Mouse (Mus musculus): ENCODE measurements around the gene D130043K22Rik.
"Not testable (repeated sequence)": the region's sequence is repeated elsewhere in the genome, so short reads cannot be mapped to it uniquely, and the experiment has no call there.

The D130043K22Rik gene

DNA sequence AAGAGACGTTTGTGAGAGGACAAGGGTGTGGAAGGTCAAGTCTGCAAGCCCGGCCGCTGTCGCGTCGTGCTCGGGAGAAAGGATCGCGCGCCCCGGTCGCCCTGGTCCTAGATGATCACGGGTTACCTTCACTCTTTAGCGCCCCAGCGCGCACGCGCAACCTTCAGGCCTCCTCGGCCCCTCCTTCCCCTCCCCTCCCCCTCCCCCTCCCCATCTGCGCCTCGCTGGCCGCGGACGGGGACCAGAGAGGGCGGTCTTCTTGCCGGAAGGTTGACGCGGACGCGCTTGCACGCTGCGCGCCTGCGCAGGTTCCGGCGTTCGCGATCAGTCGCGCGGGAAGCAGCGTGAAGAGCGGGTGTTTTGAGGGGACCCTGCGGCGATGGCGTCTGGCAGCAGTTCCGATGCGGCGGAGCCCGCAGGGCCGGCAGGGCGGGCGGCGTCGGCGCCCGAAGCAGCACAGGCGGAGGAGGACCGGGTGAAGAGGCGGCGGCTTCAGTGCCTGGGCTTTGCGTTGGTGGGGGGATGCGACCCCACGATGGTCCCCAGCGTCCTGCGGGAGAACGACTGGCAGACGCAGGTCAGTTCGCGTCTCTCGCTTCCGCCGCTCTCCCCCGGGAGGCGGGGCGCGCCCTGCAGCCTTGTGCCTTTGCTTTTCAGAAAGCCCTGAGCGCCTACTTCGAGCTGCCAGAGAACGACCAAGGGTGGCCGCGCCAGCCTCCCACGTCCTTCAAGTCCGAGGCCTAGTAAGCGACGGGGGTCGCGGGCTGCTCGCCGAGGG lies 13.4 kb upstream of the D130043K22Rik start, which contains the start of the genes Acot13 and Tdp2:
Acot13 (minus strand) TSS at position 188 of the 778 bp plus-strand sequence.
Tdp2 (plus strand) TSS at position 327 of the 778 bp plus-strand sequence.
- DNase-seq (ENCODE audit: extremely low spot score, low read depth, low spot score): peak; percentile 93

DNA sequence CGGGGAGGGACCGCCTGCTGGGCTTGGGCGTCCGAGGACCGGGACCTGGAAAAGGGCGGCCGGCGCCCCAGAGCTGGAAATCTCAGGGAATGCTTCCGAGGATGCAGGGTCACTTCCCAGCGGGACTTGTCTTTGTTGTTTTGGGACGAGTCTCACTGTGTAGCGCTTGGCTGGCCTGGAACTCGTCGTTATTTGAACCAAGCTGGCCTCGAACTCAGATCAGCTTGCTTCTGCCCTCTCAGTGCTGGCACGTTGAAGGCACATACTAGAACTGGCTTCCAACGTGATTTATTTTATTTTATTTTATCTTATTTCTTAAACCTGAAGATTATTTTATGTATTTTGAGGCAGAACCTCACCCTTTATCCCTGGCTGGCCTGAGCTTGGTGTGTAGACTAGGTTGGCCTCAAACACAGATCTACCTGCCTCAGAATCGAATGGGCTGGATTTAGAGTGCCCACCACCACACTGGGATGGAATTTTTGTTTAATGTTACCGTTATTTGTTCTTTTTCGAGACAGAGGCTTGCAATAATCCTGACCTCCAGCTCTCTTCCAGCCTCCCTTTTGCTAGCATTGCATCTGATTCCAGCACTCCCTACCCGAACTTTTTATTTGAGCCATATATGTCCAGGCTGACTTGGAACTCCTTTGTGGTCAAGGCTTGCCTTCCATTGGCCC lies 12.7 kb upstream of the D130043K22Rik start:
- DNase-seq (ENCODE audit: extremely low spot score, low read depth, low spot score): no peak

DNA sequence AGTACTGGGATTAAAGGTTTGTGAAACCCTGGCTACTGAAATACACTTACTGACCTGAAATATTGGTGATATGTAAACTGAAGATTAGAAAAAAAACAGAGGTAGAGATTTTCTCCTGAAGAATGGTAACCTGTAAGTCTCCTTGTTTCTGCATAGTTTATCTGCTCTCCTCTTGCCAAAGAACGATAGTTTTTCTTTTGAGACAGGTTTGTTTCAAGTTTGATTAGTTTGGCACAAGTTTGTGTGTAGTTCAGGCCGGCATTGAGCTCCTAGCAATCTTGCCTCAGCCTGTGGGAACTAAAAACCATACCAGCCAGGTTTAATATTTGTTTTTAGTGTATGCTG lies 12.2 kb upstream of the D130043K22Rik start:
- no peak for DNase-seq (ENCODE audit: extremely low spot score, low read depth, low spot score)

DNA sequence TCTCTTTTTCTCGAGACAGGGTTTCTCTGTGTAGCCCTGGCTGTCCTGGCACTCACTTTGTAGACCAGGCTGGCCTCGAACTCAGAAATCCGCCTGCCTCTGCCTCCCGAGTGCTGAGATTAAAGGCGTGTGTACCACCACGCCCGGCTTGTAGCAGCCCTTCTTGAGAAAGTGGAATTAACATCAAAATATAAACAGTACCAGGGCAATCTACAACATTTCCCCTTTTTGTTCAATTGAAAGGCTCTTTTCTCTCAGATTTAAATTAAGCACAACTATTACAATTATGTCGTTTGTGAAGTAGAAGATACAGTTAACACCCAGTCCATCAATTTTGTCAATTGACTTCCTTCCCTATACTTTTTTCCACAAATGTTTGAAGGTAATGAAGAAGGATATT lies 7.2 kb upstream of the D130043K22Rik start:
- DNase-seq (ENCODE audit: extremely low spot score, low read depth, low spot score): not testable (repeated sequence)

DNA sequence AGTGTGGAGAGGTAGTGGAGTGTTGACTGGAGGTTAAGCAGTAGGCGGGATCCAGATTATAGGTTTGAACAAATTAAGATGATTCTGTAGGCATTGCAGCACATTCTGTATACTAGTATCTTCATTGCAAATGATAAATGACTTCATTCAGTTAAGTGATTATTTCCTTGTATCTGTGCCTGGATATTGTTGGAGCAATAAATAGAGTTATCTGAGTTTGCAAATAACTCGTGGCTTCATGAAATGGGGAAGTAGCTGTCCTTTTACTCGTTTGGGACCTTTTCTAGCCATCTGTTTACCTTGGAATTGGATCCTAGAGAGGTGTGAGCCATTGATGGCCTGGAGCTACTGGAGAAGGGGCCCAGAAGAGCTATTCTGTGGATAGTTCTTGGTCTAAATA lies 5.1 kb upstream of the D130043K22Rik start:
- DNase-seq (ENCODE audit: extremely low spot score, low read depth, low spot score): no peak

DNA sequence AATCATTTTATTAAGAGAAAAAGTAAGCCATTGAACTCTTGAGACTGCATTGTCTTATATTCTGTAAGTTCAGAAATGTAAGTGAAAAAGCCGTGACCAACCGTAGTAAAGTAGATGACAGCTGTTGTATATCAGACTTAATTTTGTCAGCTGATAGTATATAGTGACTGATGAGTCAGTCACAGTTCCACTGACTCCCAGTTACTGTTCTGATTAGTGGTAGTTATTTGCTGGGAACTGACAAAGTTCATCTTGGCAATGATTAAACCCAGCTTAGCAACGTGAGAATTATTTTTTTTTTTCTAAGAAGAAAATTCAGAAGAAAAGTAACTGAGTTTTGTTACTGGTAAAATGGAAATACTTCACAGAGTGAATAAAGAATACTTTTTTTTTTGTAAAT lies 3.2 kb upstream of the D130043K22Rik start:
- DNase-seq (ENCODE audit: extremely low spot score, low read depth, low spot score): no peak

DNA sequence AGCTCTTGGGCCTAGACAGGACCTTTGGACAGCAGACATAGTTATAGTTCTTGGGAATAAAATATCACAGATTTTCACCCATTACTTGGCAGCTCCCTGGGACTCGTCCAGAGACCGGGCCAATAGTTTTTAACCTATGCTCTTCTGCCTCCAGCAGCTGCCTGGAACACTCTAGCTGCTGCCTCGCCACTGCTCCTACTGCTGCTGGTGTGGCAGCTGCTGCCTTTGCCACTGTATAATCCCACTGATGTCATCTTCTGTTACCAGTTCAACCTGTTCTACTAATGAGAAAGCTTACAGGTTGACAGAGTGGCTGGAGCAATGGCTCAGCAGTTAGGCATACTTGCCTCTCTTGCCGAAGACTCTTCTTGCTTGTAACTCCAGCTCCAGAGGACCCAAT lies 4.4 kb downstream of the D130043K22Rik start:
- DNase-seq (ENCODE audit: extremely low spot score, low read depth, low spot score): no peak

DNA sequence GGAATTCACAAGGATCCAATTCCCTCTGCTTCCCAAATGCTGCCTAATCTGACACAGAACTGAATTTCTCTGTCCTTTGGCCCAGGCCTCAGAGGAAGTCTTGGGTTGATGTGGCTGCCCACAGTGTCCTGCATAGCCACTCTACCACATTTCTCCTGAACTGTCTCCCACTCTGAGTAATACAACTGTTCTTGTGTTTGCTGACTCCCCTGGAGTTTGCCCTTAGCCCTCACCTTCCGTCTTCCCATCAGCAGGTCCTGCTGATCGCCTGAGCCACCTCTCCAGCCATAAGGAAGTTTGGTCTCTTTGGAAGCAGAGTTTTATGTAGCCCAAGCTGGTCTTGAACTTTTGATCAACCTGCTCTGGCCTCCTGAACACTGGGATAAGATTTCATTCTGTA lies 7.1 kb downstream of the D130043K22Rik start:
- DNase-seq (ENCODE audit: extremely low spot score, low read depth, low spot score): no peak

DNA sequence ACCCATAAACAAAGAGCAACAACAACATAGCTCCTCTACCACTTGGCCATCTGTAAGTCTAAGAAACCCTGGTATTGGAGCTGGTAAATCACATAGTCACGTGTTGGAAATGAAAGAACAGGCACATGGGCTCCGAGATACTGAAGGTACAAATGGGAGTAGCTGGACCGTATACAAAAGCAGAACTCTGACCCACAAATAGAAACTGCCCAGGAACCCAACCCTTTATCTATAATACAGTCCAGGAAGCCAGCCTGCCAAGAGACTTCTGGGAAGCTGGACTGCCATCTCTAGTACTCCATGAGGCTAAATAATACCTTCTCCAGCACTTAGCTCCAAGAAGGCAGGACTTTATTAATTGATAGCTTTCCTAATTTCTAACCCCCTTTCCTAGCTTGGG lies 7.6 kb downstream of the D130043K22Rik start:
- DNase-seq (ENCODE audit: extremely low spot score, low read depth, low spot score): no peak

DNA sequence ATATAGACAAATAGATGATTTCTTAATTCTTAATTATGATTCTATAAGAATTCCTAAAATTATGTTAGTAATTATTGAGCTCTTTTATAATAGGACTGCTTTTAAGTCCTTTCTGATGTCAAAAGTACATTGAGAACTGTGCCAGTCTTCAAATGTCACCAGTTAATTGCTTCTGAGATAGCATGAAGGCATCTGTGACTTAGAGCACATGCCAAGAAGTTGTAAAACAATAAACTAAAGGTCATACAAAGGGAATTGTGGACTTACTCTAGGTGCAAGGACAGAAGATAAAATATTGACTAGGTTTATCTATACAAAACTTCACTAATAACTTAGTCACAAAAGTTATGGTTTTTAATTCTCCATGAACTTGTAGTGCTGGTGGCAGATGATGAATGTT lies 14.2 kb downstream of the D130043K22Rik start:
- no peak for DNase-seq (ENCODE audit: extremely low spot score, low read depth, low spot score)

DNA sequence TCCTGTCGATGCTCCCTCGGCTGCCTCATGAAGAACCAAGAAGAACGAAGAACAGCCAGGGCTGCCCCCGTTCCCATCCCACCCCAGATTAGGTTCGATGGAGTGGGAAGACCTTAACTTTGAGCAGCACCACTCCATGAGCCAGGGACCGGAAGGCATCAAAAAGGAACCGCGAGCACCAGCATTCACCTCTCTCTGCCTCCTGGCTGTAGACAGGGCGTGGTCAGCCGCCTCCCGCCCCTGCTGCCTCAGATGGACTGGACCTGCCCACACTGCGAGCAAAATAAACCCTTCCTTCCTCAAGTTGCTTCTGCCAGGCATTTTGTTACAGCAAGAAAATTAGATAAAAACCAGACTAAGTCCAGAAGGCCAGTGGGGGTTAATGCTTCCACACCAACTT lies 16.1 kb downstream of the D130043K22Rik start:
- no peak for DNase-seq (ENCODE audit: extremely low spot score, low read depth, low spot score)

DNA sequence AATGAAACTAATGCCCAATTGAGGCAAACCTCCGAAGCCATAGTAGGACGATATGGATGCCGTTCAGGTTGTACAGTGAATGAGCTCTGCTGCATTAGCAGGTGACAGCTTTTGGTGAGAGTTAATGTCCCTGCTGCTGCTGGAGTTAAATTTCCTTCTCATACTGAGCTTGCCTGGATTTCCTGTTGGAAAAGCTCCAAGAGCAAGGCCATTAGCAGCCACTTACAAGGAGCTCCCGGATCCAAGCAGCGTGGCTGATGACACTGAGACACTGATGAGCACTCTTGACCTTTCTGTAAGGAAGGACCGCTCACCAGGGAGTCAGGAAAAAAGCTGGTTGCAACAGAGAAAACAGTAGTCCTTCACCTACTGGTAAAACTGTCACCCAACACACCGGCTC lies 17.1 kb downstream of the D130043K22Rik start:
- no peak for DNase-seq (ENCODE audit: extremely low spot score, low read depth, low spot score)

DNA sequence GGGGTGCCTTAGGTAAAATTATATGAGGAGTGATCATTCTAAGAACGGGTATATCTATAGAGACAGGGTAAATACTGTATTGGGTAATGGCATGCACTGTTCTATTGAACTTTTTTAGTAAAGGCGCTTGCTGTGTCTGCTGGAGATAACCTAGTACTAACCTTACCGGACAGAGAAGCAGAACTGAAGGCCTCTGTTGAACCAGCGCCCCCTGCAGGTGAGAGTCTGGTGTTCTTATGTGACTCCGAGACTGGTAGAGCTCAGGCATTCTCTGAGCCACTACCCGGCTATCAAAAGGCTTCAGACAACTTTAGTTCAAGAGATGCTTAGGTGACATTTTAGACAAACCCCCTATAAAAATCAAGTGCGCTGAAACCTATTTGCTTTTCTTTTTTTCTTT lies 17.6 kb downstream of the D130043K22Rik start:
- DNase-seq (ENCODE audit: extremely low spot score, low read depth, low spot score): no peak

DNA sequence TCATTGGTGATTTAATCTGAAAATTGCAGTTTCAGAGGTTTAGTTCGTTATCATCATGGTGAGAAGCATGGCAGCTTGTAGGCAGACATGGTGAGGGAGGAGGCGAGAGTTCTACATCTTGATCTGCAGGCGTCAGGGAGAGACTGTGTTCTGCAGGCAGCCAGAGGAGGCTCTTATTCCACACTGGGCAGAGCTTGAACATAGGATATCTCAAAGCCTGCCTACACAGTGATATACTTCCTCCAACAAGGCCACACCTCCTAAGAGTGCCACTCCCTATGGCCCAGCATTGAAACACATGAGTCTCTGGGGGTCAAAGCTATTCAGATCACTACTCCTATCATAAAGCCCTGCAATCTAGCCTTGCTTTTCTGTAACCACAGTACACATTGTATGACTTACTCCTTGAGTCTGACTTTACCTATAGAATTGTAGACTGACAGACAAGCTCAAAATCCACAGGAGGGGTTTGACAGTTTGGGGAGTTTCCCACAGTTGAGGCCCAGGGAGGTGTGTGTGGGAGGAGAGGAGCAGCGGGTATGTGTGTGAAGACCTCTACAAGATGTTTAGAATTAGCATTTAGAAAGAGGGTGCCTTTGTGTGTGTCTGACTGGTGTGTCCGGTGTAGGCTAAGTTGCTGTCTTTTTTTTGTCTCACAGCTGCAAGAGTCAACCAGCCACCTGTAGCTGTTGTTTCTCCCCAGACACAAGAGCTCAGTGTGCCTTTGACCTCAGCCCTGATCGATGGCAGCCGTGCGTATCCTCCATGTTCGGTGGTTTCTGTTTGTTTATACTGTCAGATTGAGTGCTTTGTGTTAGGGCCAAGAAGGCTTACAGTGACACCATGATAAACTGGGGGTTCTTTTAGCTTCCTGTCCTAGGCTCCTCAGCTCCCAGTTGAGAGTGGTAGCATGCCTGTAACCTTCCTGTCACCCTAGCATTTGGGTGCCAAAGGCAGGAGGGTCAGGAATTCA lies 21.8 kb downstream of the D130043K22Rik start:
- DNase-seq (ENCODE audit: extremely low spot score, low read depth, low spot score): no peak

DNA sequence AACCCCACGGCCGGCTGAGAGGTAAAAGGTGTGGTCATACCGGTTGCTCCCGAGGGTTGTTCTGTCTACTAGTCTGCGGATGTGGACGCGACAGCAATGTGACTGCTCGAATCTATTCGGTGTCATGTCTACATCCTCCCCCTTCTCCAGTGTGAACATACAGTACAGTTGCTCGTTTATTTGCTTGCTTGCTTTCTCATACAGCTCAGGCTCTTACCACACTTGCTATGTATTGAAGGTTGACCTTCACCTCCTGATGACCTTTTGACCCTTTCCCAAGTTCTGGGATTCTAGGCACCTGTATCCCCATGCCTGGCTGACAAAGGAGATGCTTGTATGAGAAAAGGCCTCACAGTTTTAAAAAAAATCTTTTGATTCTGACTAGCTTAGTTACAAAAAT lies 22.9 kb downstream of the D130043K22Rik start:
- no peak for DNase-seq (ENCODE audit: extremely low spot score, low read depth, low spot score)

DNA sequence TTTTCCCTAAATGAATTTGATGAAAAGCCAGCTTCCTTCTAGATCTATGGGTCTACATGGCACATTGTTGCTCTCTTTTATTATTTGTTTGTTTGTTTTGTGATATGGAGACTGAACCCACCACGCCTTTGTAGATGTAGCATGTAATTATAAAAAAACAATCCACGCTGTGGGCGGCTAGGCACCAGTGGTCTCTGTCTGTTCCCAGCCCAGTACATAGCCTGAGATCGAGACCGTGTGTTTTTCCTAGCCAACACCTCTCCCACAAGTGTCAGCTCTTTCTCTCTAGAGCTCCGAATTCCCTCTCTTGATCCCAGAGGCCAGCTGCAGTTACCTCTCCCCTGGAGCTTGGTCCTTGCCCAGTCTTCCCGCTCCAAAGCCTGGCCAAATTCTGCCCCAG lies 23.3 kb downstream of the D130043K22Rik start:
- no peak for DNase-seq (ENCODE audit: extremely low spot score, low read depth, low spot score)

DNA sequence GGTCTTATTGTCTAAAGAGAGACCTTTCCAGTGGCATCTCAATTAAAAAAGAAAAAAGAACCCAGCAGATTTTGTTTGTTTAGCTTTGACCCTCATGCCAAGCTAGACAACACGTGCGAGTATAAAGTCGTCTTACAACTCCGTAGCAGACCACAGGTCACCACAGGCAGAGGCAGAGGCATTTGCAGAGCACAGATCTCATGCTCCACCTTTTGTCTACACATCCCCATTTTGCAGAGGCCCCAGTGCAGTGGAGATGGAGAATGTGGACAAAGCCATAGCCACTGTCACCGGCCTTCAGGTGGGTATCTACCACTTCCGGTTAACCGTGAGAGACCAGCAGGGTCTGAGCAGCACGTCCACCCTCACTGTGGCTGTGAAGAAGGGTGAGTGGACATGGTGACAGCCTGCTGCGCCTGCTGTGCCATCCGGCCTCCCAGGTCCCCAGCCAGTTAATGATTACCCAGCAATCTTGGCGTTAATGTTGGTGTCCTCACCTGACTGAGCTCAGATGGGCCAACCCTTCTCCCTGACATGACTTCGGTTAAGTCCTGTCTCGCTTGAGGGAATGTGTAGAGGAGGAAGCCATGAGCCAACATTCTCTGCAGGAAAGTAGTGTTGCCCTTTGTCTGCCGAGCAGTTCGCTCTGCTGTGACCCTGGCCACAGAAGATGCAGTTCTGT lies 34.6 kb downstream of the D130043K22Rik start:
- no peak for DNase-seq (ENCODE audit: extremely low spot score, low read depth, low spot score)

DNA sequence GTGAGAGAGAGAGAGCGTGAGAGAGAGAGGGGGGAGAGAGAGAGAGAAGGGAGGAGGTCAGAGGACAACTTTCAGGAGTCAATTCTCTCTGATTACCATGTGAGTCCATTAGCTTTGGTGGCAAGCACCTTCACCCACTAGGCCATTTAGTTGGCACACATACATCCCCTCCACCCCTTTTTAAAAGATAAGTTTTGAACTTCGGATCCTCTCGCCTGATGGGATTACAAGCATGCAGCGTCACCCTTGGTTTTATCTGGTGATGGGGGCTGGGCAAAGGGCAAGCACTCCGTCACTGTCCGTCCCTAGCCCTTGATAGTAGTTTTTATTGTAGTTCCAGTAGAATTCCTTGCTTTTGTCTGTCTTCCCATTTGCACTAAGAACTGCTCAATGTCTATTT lies 35.3 kb downstream of the D130043K22Rik start:
- DNase-seq (ENCODE audit: extremely low spot score, low read depth, low spot score): no peak

DNA sequence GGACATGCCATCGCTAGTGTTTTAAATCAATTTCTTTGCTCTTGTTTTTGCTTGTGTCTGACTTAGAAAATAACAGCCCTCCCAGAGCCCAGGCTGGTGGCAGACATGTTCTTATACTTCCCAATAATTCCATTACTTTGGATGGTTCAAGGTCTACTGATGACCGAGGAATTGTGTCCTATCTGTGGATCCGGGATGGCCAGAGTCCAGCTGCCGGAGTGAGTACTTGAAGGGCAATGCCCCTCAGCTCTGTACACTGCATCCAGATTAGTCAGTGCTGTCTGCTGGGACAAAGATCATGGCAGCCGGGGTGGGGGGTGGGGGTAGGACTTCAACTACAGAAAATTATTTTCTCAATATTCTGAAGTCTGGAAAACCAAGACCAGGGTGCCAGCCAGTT lies 35.8 kb downstream of the D130043K22Rik start:
- no peak for DNase-seq (ENCODE audit: extremely low spot score, low read depth, low spot score)

DNA sequence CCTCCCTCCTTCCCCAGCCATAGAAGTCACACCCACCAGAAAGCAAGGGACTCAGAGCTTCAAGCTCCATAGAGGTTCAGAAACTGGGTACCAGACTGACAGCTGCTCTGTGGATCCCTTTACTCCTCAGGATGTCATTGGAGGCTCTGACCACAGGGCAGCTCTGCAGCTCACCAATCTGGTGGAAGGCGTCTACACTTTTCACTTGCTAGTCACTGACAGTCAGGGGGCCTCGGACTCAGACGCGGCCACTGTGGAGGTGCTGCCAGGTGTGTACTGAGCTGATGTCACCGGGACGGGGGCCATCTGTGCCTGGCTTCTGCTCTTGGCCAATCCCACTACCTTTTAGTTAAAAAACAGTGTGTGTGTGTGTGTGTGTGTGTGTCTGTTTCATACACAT lies 37.5 kb downstream of the D130043K22Rik start:
- DNase-seq (ENCODE audit: extremely low spot score, low read depth, low spot score): no peak

DNA sequence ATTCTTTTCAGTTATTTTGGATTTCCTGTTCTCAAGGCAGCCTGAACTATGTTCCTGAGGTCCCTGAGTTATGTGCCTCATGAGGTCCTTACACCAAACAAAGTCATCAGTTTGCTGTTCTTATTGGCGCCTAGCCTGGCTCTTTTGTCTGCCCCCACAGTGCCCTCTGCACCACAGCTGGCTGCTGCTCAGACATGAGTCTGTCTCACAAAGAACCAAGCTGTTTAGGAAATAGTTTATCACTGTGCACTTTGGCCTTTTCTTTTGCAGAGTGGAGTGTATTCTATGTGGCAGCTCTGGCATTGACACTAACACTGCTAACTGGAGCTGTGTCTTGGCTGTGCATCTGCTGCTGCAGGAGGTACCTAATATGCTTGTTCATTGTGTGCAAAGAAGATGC lies 44.6 kb downstream of the D130043K22Rik start:
- DNase-seq (ENCODE audit: extremely low spot score, low read depth, low spot score): no peak

All from hindlimb bud, embryonic 11.5 days (tissue).